Mouse (Mus musculus): ENCODE data around the gene Sltm.
"Not testable (repeated sequence)": the region's sequence is repeated elsewhere in the genome, so short reads cannot be mapped to it uniquely, and the experiment has no call there.

The Sltm gene

DNA sequence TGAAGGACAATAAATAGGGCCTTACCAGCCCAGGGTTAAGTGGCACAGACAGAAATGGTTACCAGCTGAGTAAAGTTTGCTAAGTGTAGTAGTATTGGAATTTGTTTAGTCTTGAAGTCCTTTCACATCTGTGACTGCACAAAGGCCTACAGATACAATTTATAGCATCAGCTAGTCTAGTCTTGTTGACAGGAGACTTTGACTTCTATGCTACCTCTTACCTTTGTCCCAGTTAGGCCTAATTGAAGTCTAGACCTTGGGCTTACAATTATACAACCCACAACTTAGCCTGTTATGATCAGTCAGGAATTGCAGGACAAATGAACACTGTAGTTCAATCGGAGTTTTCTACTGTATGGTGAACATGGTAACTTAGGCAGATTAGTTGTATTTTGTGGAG lies 9.0 kb downstream of the Sltm start:
- DNase-seq (ENCODE audit: low spot score in 2 of 2), result no peak

DNA sequence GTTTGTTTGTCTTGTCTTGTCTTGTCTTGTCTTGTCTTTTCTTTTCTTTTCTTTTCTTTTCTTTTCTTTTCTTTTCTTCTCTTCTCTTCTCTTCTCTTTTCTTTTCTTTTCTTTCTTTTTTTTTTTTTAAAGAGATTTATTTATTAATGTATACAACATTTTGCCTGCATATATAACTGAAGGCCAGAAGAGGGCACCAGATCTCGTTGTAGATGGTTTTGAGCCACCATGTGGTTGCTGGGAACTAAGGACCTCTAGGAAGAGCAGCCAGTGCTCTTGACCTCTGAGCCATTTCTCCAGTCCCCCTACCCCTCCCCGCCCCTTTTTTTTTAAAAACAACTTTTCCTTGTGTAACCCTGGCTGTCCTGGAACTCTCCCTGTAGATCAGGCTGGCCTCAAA lies 9.7 kb downstream of the Sltm start:
- not testable (repeated sequence) for DNase-seq (ENCODE audit: low spot score in 2 of 2)

DNA sequence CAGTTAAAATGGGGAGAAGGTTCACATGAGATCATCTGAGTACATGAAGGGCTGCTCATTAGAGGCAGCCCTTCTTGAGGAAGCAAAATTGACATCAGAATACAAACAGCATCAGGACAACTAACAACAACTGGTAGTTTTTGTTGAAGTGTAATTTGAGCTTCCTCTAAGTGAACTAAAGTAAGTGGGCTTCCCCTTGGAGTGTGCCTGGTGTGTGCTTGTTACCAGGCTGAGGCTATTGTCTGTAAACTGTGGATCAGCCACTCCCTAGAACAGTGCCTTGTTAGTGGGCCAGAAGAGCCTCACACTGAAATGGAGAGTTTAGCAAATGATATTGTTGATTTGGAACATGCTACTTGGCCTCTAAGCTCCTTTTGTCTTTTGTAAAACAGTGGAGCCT lies 12.9 kb downstream of the Sltm start:
- DNase-seq (ENCODE audit: low spot score in 2 of 2), result no peak

DNA sequence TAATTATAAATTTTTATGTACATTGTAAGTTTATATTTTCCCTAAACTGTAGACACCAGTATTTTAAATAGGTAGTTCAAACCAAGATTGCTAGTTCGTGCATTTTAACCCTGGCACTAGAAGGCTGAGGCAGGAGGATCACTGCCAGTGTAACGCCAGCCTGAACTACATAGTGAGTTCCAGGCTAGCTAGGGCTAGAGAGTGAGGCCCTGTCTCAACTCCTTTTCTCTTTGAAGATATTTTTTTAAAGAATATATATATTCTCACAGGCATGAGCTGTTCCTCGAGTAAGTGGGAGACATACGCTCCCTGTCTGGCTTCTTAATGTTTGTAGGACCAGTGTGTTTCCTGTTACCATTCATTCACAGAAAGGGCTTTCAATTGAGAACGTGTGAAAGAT lies 14.2 kb downstream of the Sltm start:
- DNase-seq (ENCODE audit: low spot score in 2 of 2), result no peak

DNA sequence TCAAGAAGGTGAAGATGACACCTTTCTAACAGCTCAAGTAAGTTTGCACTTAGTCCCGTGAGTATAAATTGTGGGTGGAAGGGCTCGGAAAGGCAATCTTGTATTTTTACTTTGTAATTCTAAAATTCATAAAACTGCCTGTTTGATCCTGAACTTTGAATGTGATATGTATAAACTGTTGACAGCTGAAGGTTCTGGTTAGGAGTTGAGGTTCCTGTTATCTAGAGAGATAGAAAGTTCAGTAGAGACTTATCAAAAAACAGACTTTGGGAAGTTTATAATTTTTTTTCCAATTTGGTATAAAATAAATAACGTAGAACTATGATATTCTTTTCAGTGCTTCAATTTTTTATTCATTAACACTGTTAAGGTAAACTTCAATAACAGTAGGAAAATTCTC lies 20.3 kb downstream of the Sltm start:
- DNase-seq (ENCODE audit: low spot score in 2 of 2), result no peak

DNA sequence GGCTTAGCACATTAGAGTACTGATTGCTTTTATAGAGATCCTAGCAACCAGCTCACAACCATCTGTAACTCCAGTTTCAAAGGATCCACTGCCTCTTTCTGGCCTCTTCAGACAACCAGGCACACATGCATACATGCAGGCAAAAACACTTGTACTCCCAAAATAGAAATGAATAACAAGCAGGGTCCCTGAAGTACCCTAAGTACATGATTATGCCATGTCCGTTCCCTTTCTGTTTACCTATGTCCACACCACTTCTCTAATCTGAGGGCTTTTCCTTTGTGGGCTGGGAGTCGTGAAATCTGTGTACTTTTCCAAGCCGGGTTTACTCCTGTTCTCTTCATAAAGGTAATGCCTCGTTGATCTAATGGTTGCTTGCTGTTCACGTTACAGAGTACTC lies 25.1 kb downstream of the Sltm start:
- no peak for DNase-seq (ENCODE audit: low spot score in 2 of 2)

DNA sequence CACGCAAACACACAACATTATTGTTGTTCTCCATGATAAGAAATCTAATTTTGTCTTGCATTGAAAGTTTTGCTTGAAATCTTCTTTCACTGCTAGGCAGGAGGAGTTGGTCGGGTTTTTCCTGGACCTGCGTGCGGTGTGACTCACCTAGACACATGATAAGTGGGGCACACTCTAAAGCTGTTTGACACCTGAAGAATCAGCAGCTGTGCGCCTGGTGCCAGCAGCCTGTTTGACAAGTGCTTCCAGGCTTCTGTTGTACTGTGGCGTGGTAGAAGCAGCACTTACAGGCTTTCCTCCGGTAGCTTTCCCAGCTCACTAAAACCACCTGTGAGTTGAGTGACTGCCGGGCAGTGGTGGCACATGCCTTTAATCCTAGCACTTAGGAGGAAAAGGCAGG lies 27.8 kb downstream of the Sltm start:
- DNase-seq (ENCODE audit: low spot score in 2 of 2), result no peak

DNA sequence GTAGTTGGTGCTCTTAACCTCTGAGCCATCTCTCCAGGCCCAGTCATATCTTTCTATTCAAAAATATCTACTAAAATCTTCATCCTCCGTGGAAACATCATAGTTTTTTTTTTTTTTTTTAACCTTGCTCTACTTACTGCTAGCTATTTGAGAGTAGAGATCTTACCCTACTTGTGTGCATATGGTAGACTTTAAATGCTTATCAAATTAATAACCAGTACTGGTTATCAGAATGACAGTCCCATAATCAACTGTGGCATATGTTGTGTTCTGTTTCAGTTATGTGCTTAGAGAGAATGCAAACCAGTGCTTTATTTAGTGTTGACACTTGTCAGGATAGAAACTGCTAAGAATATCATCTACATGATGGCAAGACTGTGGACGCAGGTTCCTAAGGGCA lies 35.6 kb downstream of the Sltm start:
- DNase-seq (ENCODE audit: low spot score in 2 of 2), result no peak

DNA sequence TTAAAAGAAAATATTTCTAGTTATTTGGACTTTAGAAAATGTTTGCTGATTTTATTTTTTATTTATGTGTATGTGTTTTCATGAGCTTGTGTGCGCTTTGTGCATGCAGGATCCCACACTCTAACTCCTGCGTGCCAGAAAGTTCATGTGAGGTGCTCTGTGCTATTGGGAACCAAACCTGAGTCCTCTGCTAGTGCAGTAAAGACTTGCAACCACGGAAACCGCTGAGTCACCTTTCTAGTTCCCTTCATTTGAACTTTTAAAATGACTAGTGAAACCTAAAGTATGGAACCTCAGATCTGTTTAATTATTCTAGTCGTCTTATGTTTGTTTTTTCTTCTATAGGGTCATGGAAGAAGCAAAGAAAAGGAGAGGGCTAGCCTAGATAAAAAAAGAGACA lies 38.4 kb downstream of the Sltm start:
- DNase-seq (ENCODE audit: low spot score in 2 of 2), result no peak

DNA sequence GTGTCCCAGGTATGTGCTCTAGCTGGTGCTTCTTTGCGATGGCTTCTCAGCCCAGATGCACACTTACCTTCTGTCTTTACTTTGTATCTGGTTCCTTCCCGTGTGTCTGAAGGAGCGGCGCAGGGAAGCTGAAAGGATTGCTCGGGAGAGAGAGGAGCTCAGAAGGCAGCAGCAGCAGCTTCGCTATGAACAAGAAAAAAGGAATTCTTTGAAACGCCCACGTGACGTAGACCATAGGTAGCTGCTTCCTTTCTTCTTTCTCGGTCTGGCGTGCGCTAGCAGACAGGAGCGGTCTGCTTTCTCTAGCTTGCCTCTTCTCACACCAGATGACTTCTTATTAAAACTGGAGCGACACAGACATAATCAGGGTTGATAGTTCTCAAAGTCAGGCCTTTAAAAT lies 42.1 kb downstream of the Sltm start:
- DNase-seq (ENCODE audit: low spot score in 2 of 2), result peak in 1 of 2 experiments; percentile 19

DNA sequence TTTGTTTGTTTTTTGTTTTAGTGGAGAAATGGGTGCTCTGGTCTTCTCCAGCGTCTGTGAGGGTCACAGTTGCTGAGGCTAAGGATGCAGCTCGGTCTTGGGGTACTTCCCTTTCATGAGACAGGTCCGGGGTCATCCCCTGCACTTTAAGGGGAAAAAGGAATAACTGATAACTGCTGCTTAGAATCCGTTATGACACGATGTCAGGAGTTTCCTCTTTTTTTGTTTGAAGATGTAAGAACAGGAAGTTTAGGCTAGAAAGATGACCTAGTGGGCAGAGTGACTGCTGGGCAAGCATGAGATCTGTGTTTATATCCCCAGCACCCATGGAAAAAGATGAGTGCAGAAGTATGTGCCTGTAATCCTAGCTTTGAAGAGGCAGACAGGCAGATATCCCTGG lies 42.6 kb downstream of the Sltm start:
- DNase-seq (ENCODE audit: low spot score in 2 of 2), result no peak

DNA sequence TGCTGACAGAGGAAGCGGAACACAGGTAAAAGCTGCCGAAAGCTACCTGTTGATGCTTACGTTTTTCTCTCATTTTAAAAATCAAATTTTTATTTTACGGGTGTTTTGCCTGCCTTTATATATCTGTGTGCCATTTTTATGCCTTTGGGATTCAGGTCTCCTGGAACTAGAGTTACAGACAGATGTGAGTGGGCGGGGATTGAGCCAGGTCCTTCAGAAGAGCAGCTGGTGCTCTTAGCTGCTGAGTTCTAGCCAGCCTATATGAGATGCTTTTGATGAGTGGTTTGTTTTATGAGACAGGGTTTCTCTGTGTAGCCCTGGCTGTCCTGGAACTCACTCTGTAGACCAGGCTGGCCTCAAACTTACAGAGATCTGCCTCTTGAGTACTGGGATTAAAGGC lies 44.6 kb downstream of the Sltm start:
- DNase-seq (ENCODE audit: low spot score in 2 of 2), result no peak

DNA sequence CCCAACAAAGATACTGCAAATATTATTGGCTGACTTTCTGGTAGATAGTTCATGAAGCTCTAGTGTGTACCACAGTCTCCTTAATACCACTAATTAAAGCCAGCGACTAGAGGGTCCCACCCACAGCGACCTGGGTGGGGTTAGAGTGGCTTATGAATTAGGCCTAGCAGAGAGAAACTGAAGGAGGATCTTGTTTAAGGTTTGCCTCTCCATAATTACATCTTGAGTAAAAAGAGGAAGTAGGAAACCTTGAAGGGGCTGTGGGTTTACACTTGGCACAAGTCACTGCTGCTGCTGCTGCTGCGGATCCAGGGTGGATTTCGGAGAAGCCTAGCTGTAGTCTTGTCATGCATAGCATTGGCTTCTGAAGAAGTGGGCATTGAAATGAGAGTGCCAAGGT lies 48.2 kb downstream of the Sltm start:
- DNase-seq (ENCODE audit: low spot score in 2 of 2), result no peak

DNA sequence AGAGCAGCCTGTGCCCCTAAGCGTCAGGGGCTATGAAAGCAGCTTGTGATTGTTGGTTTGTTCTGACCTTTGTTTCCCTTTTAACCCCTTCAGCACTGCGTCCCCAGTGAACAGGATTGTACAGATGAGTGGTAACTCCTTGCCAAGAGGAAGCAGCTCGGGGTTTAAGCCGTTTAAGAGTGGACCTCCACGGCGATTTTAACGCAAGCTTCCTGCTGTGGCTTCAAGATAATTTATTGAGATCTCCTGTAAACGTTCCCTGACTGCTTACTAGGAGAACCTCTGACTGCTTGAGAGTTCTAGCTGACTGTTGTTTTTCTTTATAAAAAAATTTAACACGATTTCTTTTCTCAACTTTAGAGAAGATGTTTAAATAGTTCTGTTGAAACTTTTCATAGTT lies 48.9 kb downstream of the Sltm start:
- DNase-seq (ENCODE audit: low spot score in 2 of 2), result no peak

DNA sequence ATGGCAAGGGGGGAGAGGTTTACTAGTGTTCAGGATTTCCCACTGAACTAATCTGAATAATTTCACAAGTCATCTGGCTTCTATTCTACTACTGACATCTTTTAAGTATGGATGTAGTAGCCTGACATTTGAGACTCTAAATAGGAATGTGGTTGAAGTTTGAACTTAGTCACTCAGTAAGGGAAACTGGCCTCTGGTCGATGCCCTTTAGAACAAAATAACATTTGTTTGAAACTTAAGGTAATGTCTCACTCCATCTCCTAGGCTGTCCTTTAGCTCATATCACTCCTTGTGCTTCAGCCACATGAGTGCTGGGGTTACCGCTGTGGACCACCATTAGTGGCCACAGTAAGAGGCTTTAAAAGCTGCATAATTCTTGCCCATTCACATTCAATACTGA lies 55.7 kb downstream of the Sltm start:
- no peak for DNase-seq (ENCODE audit: low spot score in 2 of 2)

DNA sequence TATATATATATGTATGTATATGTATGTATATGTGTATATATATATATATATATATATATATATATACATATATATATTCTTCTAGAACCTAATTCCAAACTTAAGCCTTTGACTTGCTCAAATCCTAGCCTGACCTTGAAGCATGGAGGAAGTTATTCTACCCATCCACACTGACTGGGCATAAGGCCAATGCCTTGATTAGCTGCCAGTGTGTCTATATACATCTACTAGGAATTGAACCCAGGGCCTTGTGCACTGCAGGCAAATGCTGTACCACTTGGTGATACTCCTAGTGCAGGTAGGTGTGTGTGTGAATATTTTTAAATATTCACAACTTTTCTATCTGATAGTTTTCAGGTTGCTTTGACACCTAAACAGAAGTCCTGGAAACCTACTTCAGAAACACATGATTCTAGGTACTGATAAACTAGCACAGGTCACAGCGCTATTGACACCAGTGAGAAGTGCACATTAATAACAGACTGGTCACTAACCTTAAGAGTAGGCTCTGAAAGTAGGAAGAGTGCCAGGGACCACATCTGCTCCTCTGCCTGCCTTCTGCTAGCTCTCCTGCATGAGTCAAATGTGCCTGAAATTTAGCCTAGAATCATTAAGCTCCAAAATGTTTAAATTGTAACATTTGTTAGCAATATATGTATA lies 59.8 kb downstream of the Sltm start:
- DNase-seq (ENCODE audit: low spot score in 2 of 2), result no peak

DNA sequence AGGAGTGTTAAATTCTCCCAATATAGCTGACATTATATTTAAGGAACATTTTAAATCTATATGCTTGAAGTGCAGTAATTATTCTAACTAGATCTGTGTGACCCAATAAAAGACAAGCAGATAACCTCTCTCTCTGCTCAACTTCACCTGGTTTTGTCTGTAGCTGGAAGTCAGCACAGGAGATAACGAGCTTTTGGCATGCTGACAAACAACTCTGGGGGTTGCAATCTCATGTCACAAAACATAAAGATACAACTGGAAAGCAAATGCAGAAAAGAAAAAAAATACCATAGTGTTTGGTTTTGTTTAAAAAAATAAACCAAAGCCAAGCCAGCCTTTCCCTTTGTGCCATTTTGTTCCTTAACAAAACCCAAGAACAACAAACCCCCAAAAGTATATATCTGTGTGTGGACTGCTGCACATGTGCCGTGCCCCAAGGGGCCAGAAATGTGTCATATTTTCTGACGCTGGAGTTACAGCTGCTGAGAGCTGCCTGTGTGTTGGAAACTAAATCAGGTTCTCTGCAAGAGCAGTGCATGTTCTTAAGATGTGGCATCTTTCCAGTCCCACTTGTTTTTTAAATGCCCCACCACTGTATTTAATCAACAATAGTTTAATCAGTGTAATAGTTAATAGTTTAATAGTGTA lies 68.6 kb downstream of the Sltm start:
- DNase-seq (ENCODE audit: low spot score in 2 of 2), result no peak

DNA sequence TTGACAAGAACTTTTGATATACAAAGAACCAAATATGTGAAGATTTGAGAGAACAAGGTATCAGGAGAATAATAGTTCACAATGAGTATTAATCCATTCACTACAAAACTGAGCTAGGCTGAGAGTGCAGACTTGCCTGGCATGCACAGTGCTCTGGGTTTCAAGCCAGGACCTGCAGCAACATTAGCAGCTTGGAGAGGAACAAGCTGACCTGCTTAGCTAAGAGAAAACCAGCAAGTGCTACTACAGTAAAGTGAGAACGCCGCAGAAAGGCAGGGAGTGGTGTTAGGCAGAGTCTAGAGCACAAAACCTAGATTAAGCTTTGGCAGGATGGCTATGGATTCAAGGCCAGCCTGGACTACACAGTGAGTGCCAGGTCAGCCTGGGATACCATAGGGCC lies 87.2 kb downstream of the Sltm start:
- no peak for DNase-seq (ENCODE audit: low spot score in 2 of 2)

DNA sequence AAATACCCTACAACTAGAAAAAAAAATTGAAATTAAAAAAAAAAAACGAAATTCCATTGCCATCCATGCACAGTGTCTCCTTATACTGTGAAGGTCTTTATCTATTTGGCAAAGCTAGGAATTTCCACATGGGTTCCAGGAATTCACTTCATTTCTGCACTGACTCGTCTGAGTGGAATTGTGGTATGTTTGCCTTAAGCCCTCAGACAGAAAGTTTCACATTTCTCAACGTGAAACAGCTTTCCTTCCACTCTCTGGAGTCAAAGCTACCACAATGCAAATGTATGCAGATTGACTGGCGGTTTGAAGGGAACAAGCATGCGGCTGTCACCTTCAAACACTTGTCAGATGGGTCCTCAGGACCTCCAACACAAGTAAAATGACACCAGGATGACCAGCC lies 89.1 kb downstream of the Sltm start:
- DNase-seq (ENCODE audit: low spot score in 2 of 2), result no peak

DNA sequence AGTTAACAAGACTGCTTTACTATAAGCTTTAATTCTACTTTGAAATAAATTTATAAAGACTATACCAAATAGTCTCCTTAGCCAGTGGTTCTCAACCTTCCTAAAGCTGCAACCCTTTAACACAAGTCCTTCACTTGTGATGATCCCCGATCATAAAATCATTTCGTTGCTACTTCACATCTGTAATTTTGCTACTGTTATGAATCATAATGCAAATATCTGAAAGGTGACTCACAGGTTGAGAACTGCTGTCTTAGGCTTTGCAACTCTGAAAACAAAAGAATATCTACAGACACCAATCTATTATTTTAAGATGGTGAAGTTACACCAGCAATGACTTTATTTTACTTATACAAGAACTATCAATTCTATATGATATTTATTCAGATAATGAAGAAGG lies 94.2 kb downstream of the Sltm start:
- no peak for DNase-seq (ENCODE audit: low spot score in 2 of 2)
